Mouse (Mus musculus): ENCODE data around the gene Gm47969. TPM values are rescaled to one million over a fixed set of nuclear protein-coding genes. Genes with fewer than 3 reads are reported as not detected.

Gene Gm47969
- polyA plus RNA-seq, 1 experiment from 2014 or later: not detected

GRCm38 (mm10) chr1:83032508-83032907 is 12.2 kb upstream of the Gm47969 start:
- Histone ChIP-seq H3K4me2 (ENCODE audit: low read length) (no peak overlapping the region), H3K4me3 (ENCODE audit: low read depth, low read length) (no peak overlapping the region), H3K4me1 (ENCODE audit: control insufficient read depth, insufficient read depth, low read length) (no peaks in the 10 kb centered on the region; the same call in 1 of the 2 replicates), H3K9me3 (replicated peaks; ENCODE audit: control insufficient read depth, low read length) (no peaks in the 10 kb centered on the region), H3K27me3 (replicated peaks; ENCODE audit: control insufficient read depth, insufficient read depth, low read length) (no peaks in the 10 kb centered on the region), H3K36me3 (ENCODE audit: control insufficient read depth, insufficient read depth, low read length) (no peaks in the 10 kb centered on the region), H3K9ac (ENCODE audit: low read length) (no peak overlapping the region), H3K27ac (ENCODE audit: low read depth, low read length) (no peak overlapping the region)
- no peak for DNase-seq (ENCODE audit: low spot score)
- WGBS: 91% methylated on average over 6 of the region's 6 CpGs
- ATAC-seq: no peak

DNA sequence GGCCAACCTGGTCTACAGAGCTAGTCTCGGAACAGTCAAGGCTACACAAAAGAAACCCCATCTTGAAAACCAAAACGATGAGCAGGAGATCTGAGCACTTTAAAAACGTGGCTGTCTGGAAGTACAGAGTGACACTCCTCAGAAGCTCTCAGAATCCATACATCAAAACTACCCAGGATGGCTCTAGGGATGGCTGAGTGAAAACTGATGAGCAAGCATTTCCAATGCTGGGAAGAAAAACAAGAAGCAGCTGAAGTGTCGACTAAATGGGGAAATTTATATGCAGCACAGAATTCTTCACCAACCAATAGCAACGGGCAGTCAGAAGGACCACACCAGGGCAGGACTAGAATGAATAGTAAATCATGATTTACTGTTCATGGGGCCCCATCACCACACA is 10.2 kb upstream of the Gm47969 start:
- no peaks in the 10 kb centered on the region for H3K36me3 ChIP-seq (ENCODE audit: control insufficient read depth, insufficient read depth, low read length)
- 79% methylated on average over 5 of the region's 5 CpGs for WGBS
- H3K4me2 ChIP-seq (ENCODE audit: low read length): no peak overlapping the region
- no peak overlapping the region for H3K27ac ChIP-seq (ENCODE audit: low read depth, low read length)
- no peaks in the 10 kb centered on the region for H3K9me3 ChIP-seq (replicated peaks; ENCODE audit: control insufficient read depth, low read length)
- no peak overlapping the region for H3K4me3 ChIP-seq (ENCODE audit: low read depth, low read length)
- no peak for DNase-seq (ENCODE audit: low spot score)
- ATAC-seq: no peak
- H3K4me1 ChIP-seq (ENCODE audit: control insufficient read depth, insufficient read depth, low read length): peaks cover 9% of the 10 kb centered on the region
- H3K27me3 ChIP-seq (replicated peaks; ENCODE audit: control insufficient read depth, insufficient read depth, low read length): no peaks in the 10 kb centered on the region
- no peak overlapping the region for H3K9ac ChIP-seq (ENCODE audit: low read length)

DNA sequence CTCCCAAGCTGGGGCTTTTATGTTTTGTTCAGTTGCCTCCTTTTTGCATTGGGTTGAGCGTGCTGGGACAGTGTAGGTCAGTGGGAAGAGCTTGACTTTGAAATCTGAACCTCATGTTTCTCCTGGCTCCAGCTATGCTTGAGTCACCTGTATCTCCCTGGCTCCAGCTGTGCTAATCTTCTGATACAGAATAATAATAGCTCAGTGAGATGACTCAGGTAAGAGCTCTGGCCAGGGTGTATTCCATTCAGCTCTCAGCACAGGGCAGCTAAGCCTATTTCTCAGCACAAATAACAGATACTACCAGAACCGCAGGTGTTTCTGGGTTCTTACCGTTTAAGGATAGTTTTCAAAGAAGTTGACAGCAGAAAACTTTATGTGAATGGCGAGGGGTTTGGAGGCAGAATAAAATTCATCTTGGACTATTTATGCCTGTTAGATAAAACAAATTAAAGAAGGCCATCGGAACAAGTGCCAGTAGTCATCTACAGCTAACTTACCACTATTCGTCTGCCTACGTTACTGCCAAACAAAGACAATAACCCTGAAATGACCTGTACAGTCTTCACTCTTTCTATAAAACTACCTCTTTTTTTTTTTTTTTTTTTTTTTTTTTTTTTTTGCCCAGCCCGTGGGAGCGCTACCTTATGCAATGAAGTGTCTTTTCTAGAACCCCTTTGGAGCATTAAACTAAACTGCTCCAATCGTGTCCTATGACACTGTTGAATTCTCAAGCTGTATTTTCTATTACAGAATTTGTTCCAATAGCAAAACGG is 7.7 kb upstream of the Gm47969 start:
- ATAC-seq (no peak), DNase-seq (ENCODE audit: low spot score) (no peak)
- Histone ChIP-seq H3K4me3 (ENCODE audit: low read depth, low read length) (no peak overlapping the region), H3K4me2 (ENCODE audit: low read length) (no peak overlapping the region), H3K4me1 (ENCODE audit: control insufficient read depth, insufficient read depth, low read length) (peaks cover 9% of the 10 kb centered on the region), H3K27me3 (replicated peaks; ENCODE audit: control insufficient read depth, insufficient read depth, low read length) (no peaks in the 10 kb centered on the region), H3K9ac (ENCODE audit: low read length) (no peak overlapping the region), H3K9me3 (replicated peaks; ENCODE audit: control insufficient read depth, low read length) (no peaks in the 10 kb centered on the region), H3K27ac (ENCODE audit: low read depth, low read length) (no peak overlapping the region), H3K36me3 (ENCODE audit: control insufficient read depth, insufficient read depth, low read length) (no peaks in the 10 kb centered on the region)
- WGBS: 66% methylated on average over 11 of the region's 11 CpGs

DNA sequence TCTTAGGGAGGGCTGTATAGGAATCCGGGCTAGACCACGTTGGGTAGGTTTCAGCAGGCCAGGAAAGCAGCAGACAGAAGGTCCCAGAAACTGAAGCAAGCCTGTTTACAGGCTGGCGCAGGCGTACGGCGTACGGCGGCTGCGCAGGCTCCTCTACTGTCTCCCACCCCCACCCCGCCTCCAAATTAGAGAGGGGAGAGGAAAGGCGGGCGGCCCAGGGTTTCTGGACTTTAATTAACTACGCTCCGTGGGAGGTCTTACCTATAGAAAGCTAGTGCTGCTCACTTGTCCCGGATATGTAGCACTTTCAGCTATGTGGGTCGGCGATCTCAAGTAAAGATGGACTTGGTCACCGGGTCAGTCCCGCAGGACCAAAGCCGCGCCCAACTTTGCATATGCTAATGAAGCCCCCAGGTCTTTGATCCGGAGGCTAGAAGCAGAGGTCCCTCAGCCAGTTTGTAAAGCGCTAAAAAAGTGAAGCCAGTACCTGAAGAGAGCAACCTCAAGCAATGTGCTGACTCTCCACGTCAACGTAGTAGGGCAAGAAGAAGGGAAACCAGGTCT is 6.5 kb upstream of the Gm47969 start, which contains the start of gene Slc19a3:
TSS of gene Slc19a3 (minus strand) at position 340 of the 564 bp plus-strand sequence.
- under 1% methylated on average over 25 of the region's 25 CpGs for WGBS
- peak; percentile 95 for ATAC-seq
- Histone ChIP-seq H3K4me3 (ENCODE audit: low read depth, low read length) (peak within 1 kb of the TSS; percentile 44), H3K36me3 (ENCODE audit: control insufficient read depth, insufficient read depth, low read length) (no peaks in the 10 kb centered on the region), H3K9me3 (replicated peaks; ENCODE audit: control insufficient read depth, low read length) (no peaks in the 10 kb centered on the region), H3K27me3 (replicated peaks; ENCODE audit: control insufficient read depth, insufficient read depth, low read length) (no peaks in the 10 kb centered on the region), H3K27ac (ENCODE audit: low read depth, low read length) (no peak within 1 kb of the TSS), H3K4me1 (ENCODE audit: control insufficient read depth, insufficient read depth, low read length) (peaks cover 9% of the 10 kb centered on the region), H3K4me2 (ENCODE audit: low read length) (peak within 1 kb of the TSS; percentile 78), H3K9ac (ENCODE audit: low read length) (peak within 1 kb of the TSS; percentile 63)
- DNase-seq (ENCODE audit: low spot score): peak; percentile 73

- 77% methylated on average over 4 of the region's 4 CpGs for WGBS
- DNase-seq (ENCODE audit: low spot score) (no peak), ATAC-seq (no peak)
- H3K4me1 ChIP-seq (ENCODE audit: control insufficient read depth, insufficient read depth, low read length): peaks cover 9% of the 10 kb centered on the region
- H3K36me3 ChIP-seq (ENCODE audit: control insufficient read depth, insufficient read depth, low read length): no peaks in the 10 kb centered on the region
- no peaks in the 10 kb centered on the region for H3K27me3 ChIP-seq (replicated peaks; ENCODE audit: control insufficient read depth, insufficient read depth, low read length)
- no peak overlapping the region for H3K4me2 ChIP-seq (ENCODE audit: low read length)
- no peak overlapping the region for H3K9ac ChIP-seq (ENCODE audit: low read length)
- H3K9me3 ChIP-seq (replicated peaks; ENCODE audit: control insufficient read depth, low read length): no peaks in the 10 kb centered on the region
- H3K4me3 ChIP-seq (ENCODE audit: low read depth, low read length): no peak overlapping the region
- no peak overlapping the region for H3K27ac ChIP-seq (ENCODE audit: low read depth, low read length)
Measured at GRCm38 (mm10) chr1:83039080-83039479, 5.7 kb upstream of the Gm47969 start.

DNA sequence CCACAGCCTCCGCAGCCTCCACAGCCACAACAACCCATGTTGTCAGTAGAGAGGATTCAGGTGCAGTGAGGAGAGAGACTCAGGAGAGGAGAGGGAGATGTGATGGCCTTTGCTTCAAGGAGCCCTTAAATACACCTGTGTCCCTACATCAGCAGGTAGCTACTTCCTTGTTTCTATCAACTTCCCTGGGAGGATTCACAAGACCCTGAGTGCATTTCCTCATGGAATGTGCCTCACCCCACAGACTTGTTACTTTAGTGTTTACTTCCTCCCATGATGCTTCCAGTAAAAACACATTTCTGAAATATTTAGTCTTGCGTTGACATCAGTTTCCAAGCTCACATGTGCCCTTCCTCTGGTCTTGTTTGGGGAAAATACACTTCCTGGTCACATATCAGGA is 2.4 kb upstream of the Gm47969 start, which contains the start of gene Krtap28-10:
TSS of gene Krtap28-10 (minus strand) at position 101 of the 400 bp plus-strand sequence.
- Histone ChIP-seq H3K27ac (ENCODE audit: low read depth, low read length) (no peak within 1 kb of the TSS), H3K27me3 (replicated peaks; ENCODE audit: control insufficient read depth, insufficient read depth, low read length) (no peaks in the 10 kb centered on the region), H3K9me3 (replicated peaks; ENCODE audit: control insufficient read depth, low read length) (no peaks in the 10 kb centered on the region), H3K4me2 (ENCODE audit: low read length) (no peak within 1 kb of the TSS), H3K9ac (ENCODE audit: low read length) (no peak within 1 kb of the TSS), H3K36me3 (ENCODE audit: control insufficient read depth, insufficient read depth, low read length) (no peaks in the 10 kb centered on the region), H3K4me1 (ENCODE audit: control insufficient read depth, insufficient read depth, low read length) (peaks cover 9% of the 10 kb centered on the region), H3K4me3 (ENCODE audit: low read depth, low read length) (no peak within 1 kb of the TSS)
- ATAC-seq (no peak), DNase-seq (ENCODE audit: low spot score) (no peak)
- WGBS: 83% methylated on average over 2 of the region's 2 CpGs

GRCm38 (mm10) chr1:83058481-83058880 is 13.7 kb downstream of the Gm47969 start:
- no peak overlapping the region for H3K9ac ChIP-seq (ENCODE audit: low read length)
- H3K9me3 ChIP-seq (replicated peaks; ENCODE audit: control insufficient read depth, low read length): no peaks in the 10 kb centered on the region
- H3K36me3 ChIP-seq (ENCODE audit: control insufficient read depth, insufficient read depth, low read length): no peaks in the 10 kb centered on the region
- no peak overlapping the region for H3K27ac ChIP-seq (ENCODE audit: low read depth, low read length)
- H3K4me1 ChIP-seq (ENCODE audit: control insufficient read depth, insufficient read depth, low read length): no peaks in the 10 kb centered on the region
- H3K4me3 ChIP-seq (ENCODE audit: low read depth, low read length): no peak overlapping the region
- no peak overlapping the region for H3K4me2 ChIP-seq (ENCODE audit: low read length)
- DNase-seq (ENCODE audit: low spot score) (no peak), ATAC-seq (no peak)
- H3K27me3 ChIP-seq (replicated peaks; ENCODE audit: control insufficient read depth, insufficient read depth, low read length): no peaks in the 10 kb centered on the region
- 90% methylated on average over 1 of the region's 1 CpGs for WGBS

- no peak within 1 kb of the TSS for H3K27ac ChIP-seq (ENCODE audit: low read depth, low read length)
- DNase-seq (ENCODE audit: low spot score): no peak
- no peaks in the 10 kb centered on the region for H3K9me3 ChIP-seq (replicated peaks; ENCODE audit: control insufficient read depth, low read length)
Measured at GRCm38 (mm10) chr1:83059278-83059677, 14.5 kb downstream of the Gm47969 start, which contains the start of gene A030005K14Rik. A030005K14Rik (minus strand) TSS chr1:83059378.

GRCm38 (mm10) chr1:83060643-83061042 is 15.9 kb downstream of the Gm47969 start, which contains the start of gene Krtap28-13:
Krtap28-13 (plus strand) TSS chr1:83060930.
- Histone ChIP-seq H3K4me3 (ENCODE audit: low read depth, low read length) (no peak within 1 kb of the TSS), H3K9ac (ENCODE audit: low read length) (no peak within 1 kb of the TSS), H3K27ac (ENCODE audit: low read depth, low read length) (no peak within 1 kb of the TSS), H3K36me3 (ENCODE audit: control insufficient read depth, insufficient read depth, low read length) (no peaks in the 10 kb centered on the region), H3K27me3 (replicated peaks; ENCODE audit: control insufficient read depth, insufficient read depth, low read length) (no peaks in the 10 kb centered on the region), H3K4me2 (ENCODE audit: low read length) (no peak within 1 kb of the TSS), H3K4me1 (ENCODE audit: control insufficient read depth, insufficient read depth, low read length) (no peaks in the 10 kb centered on the region), H3K9me3 (replicated peaks; ENCODE audit: control insufficient read depth, low read length) (no peaks in the 10 kb centered on the region)
- DNase-seq (ENCODE audit: low spot score) (no peak), ATAC-seq (no peak)
- 93% methylated on average over 4 of the region's 4 CpGs for WGBS

More at GRCm38 (mm10) chr1:83059278-83059677, 14.5 kb downstream of the Gm47969 start, which contains the start of gene A030005K14Rik:
- H3K27me3 ChIP-seq (replicated peaks; ENCODE audit: control insufficient read depth, insufficient read depth, low read length): no peaks in the 10 kb centered on the region
- H3K4me2 ChIP-seq (ENCODE audit: low read length): no peak within 1 kb of the TSS
- H3K36me3 ChIP-seq (ENCODE audit: control insufficient read depth, insufficient read depth, low read length): no peaks in the 10 kb centered on the region
- 89% methylated on average over 9 of the region's 9 CpGs for WGBS
- no peak within 1 kb of the TSS for H3K4me3 ChIP-seq (ENCODE audit: low read depth, low read length)
- ATAC-seq: no peak
- no peak within 1 kb of the TSS for H3K9ac ChIP-seq (ENCODE audit: low read length)
- no peaks in the 10 kb centered on the region for H3K4me1 ChIP-seq (ENCODE audit: control insufficient read depth, insufficient read depth, low read length)
